Mouse (Mus musculus) lung, postnatal 0 days (tissue): ENCODE measurements around the gene Opn3.

Experiments used
- CTCF ChIP-seq: IDR thresholded peaks from 2 replicates; pipeline ENCODE4 v1.5.1; 2016; ENCODE audit warnings: antibody characterized with exemption, mild to moderate bottlenecking
- EP300 ChIP-seq: IDR thresholded peaks from 2 replicates; pipeline ENCODE4 v1.6.1; 2016; ENCODE audit warnings: antibody characterized with exemption, mild to moderate bottlenecking, control low read depth

DNA sequence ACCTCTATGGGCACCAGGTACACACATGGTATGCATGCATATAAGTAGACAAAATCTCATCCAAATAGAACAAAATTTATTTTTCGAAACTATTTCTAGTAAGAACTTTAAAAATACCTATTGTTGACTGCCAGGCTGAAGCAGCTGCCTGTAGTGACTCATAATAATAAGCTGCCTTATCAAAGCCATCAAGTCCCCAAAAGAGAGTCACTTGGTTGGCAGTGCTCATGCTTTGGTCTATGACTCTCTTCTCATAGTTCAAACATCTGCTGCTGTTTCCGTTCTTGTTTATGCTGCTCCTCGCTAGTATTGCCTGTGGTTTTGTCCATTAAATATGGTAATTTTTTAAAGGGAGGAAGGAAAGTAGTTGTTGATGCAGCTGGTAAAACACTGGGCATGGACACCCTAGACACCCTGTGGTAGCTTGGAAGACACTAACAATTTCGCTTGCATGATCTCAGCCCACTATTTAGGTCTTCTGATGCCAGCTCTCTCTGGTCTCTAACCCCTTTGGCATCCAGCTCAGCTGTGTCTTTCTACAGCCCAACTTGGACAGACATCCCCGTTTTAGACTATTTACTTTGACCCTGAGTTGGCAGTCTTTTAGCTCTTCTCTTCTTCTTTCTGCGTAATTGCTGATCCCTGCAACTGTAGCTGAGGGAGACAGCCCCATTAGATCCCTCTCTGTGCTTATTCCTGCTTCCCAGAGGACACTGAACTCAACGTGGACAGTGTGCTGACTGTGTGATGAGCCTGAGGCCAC lies 18.8 kb downstream of the Opn3 start:
- TF ChIP-seq CTCF: no peak
- no peak for TF ChIP-seq EP300
